Mouse (Mus musculus) MEL (cell line): ENCODE results near the gene Upp2. TPM values are rescaled to one million over a fixed set of nuclear protein-coding genes. Genes with fewer than 3 reads are reported as not detected.
A peak's percentile ranks its signal among the peaks of the same experiment; 100 is the strongest.

Source experiments
- DNase-seq: peaks from one replicate; pipeline ENCODE4 v3.0.0; 2011; ENCODE audit warnings: low read depth, low spot score
- H3K27ac ChIP-seq: 2 replicates; pipeline ENCODE4 v1.5.1; 2012; ENCODE audit warnings: low read depth, mild to moderate bottlenecking, control low read depth, low read length, moderate library complexity; ENCODE audit not compliant: control insufficient read depth
- H3K27me3 ChIP-seq, 2 experiments: fragments of 150-350 bp in 1 of 2; sonication (generic) in 1 of 2; 2 replicates each; pipeline ENCODE4 v1.6.1; 2012; ENCODE audit warnings: low read length in 2 of 2, mild to moderate bottlenecking in 2 of 2, improper control_type of control experiment in 1 of 2, moderate library complexity in 1 of 2; ENCODE audit not compliant: insufficient read depth in 2 of 2, control insufficient read depth in 1 of 2
- H3K36me3 ChIP-seq, 2 experiments: 2 replicates each; pipeline ENCODE4 v1.6.1; 2012 to 2014; ENCODE audit warnings: low read length in 2 of 2, improper control_type of control experiment in 1 of 2, inconsistent platforms in 1 of 2, mild to moderate bottlenecking in 1 of 2; ENCODE audit not compliant: insufficient read depth in 2 of 2, control insufficient read depth in 1 of 2
- H3K4me1 ChIP-seq, 2 experiments: fragments of 150-350 bp in 1 of 2; sonication (generic) in 1 of 2; 2 replicates each; pipeline ENCODE4 v1.6.1; 2012; ENCODE audit warnings: low read length in 2 of 2, improper control_type of control experiment in 1 of 2, mild to moderate bottlenecking in 1 of 2; ENCODE audit not compliant: insufficient read depth in 2 of 2, control insufficient read depth in 1 of 2
- H3K4me3 ChIP-seq, 2 experiments: fragments of 150-350 bp in 1 of 2; sonication (generic) in 1 of 2; 2 replicates each; pipeline ENCODE4 v1.5.1; 2012; ENCODE audit warnings: low read depth in 2 of 2, low read length in 2 of 2, mild to moderate bottlenecking in 2 of 2, moderate library complexity in 2 of 2, control low read depth in 1 of 2, improper control_type of control experiment in 1 of 2; ENCODE audit not compliant: control insufficient read depth in 1 of 2, insufficient read depth in 1 of 2
- H3K79me2 ChIP-seq: 2 replicates; pipeline ENCODE4 v1.6.1; 2012; ENCODE audit warnings: mild to moderate bottlenecking, low read length, moderate library complexity; ENCODE audit not compliant: control insufficient read depth, poor library complexity, insufficient read depth
- H3K9ac ChIP-seq: 2 replicates; pipeline ENCODE4 v1.6.1; 2012; ENCODE audit warnings: low read depth, mild to moderate bottlenecking, control low read depth, low read length, moderate library complexity; ENCODE audit not compliant: control insufficient read depth, poor library complexity, severe bottlenecking
- H3K9me3 ChIP-seq: fragments of 150-350 bp; sonication (generic); replicated peaks from 2 replicates; pipeline ENCODE4 v1.6.1; 2012; ENCODE audit warnings: mild to moderate bottlenecking, low read length, improper control_type of control experiment, moderate library complexity; ENCODE audit not compliant: insufficient read depth
- CHD1 ChIP-seq: IDR thresholded peaks from 2 replicates; pipeline ENCODE4 v1.6.1; 2012; ENCODE audit warnings: low read depth, mild to moderate bottlenecking, inconsistent platforms, low read length, improper control_type of control experiment
- CHD2 ChIP-seq: IDR thresholded peaks from 2 replicates; pipeline ENCODE4 v1.6.1; 2011; ENCODE audit warnings: low read length, improper control_type of control experiment
- CTCF ChIP-seq, 3 experiments: IDR thresholded peaks in 2 of 3; conservative IDR thresholded peaks in 1 of 3; 2 replicates each; pipeline ENCODE4 v1.5.1; 2011 to 2012; ENCODE audit warnings: low read length in 3 of 3, low read depth in 2 of 3, mild to moderate bottlenecking in 2 of 3, improper control_type of control experiment in 1 of 3, inconsistent platforms in 1 of 3, mixed read lengths in 1 of 3, moderate library complexity in 1 of 3; ENCODE audit not compliant: control insufficient read depth in 1 of 3, insufficient read depth in 1 of 3, poor library complexity in 1 of 3, severe bottlenecking in 1 of 3
- EP300 ChIP-seq, 2 experiments: IDR thresholded peaks; 2 replicates each; pipeline ENCODE4 v1.6.1; 2011; ENCODE audit warnings: improper control_type of control experiment in 2 of 2, low read length in 2 of 2, low read depth in 1 of 2, mild to moderate bottlenecking in 1 of 2
- HCFC1 ChIP-seq: IDR thresholded peaks from 2 replicates; pipeline ENCODE4 v1.6.1; 2012; ENCODE audit warnings: low read depth, mild to moderate bottlenecking, inconsistent platforms, low read length, improper control_type of control experiment, moderate library complexity
- MAFK ChIP-seq: IDR thresholded peaks from 2 replicates; pipeline ENCODE4 v1.6.1; 2011; ENCODE audit warnings: low read depth, mild to moderate bottlenecking, low read length, improper control_type of control experiment, borderline replicate concordance
- MAX ChIP-seq: IDR thresholded peaks from 2 replicates; pipeline ENCODE4 v1.6.1; 2011; ENCODE audit warnings: low read length, improper control_type of control experiment
- MXI1 ChIP-seq: IDR thresholded peaks from 2 replicates; pipeline ENCODE4 v1.6.1; 2011; ENCODE audit warnings: mild to moderate bottlenecking, low read depth, low read length, improper control_type of control experiment
- NRF1 ChIP-seq: IDR thresholded peaks from 2 replicates; pipeline ENCODE4 v1.6.1; 2014; ENCODE audit warnings: low read depth, mild to moderate bottlenecking, inconsistent platforms, low read length, improper control_type of control experiment, moderate library complexity; ENCODE audit not compliant: poor library complexity, insufficient read depth, severe bottlenecking
- POLR2AphosphoS2 ChIP-seq: IDR thresholded peaks from 2 replicates; pipeline ENCODE4 v1.6.1; 2011; ENCODE audit warnings: low read length, improper control_type of control experiment
- RCOR1 ChIP-seq: IDR thresholded peaks from 2 replicates; pipeline ENCODE4 v1.6.1; 2012; ENCODE audit warnings: low read depth, mild to moderate bottlenecking, inconsistent platforms, low read length, improper control_type of control experiment
- ZKSCAN1 ChIP-seq: IDR thresholded peaks from 2 replicates; pipeline ENCODE4 v1.6.1; 2012; ENCODE audit warnings: low read depth, mild to moderate bottlenecking, inconsistent platforms, low read length, improper control_type of control experiment, moderate library complexity
- polyA plus RNA-seq, 2 experiments: library from polyadenylated mRNA; stranded (reverse) in 1 of 2; unstranded in 1 of 2; fragments of >175 nt in 1 of 2; fragments of >200 nt in 1 of 2; gene quantifications; 2 replicates each; pipeline versions ENCODE4 v1.2.1 to v1.2.4; 2012; ENCODE audit warnings: low replicate concordance in 2 of 2, low read depth in 1 of 2; ENCODE audit not compliant: insufficient read length in 2 of 2, insufficient read depth in 1 of 2, missing spikeins in 1 of 2
- total RNA-seq: library from RNA; depleted of rRNA; stranded (reverse); fragments of 300-350 nt; gene quantifications from 2 replicates; pipeline ENCODE4 v1.2.3, GENCODE M21; 2012

The Upp2 gene
- total and polyA plus RNA-seq, 3 experiments, result not detected

DNA sequence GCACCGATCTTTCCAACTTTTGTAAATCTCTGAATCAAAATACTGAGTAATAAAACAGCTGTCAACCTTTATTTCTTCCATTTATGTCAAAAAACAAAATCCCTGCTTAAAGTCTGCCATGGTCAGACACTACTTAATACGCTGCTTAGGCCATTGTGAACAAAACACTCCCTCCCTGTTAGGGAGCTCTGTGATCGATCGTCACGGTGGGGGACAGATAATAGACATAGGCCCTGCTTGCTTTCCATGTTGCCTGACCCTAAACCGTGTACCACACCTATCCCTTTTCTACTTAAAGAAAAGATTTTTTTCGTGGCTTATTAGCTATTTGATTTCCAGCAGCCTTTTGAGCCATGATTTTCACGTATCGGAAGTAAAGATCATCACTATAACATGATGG, 95.6 kb downstream of the Upp2 start:
- H3K4me3 ChIP-seq, result no peak overlapping the region
- H3K79me2 ChIP-seq, result no peaks in the 10 kb centered on the region
- no peaks in the 10 kb centered on the region for H3K36me3 ChIP-seq
- no peak for TF ChIP-seq ZKSCAN1
- no peak for TF ChIP-seq RCOR1
- TF ChIP-seq MXI1, result no peak
- no peak for TF ChIP-seq NRF1
- TF ChIP-seq CHD2, result no peak
- no peak for TF ChIP-seq CTCF (IDR thresholded peaks at IDR 0.05 in 2 of 3, conservative IDR thresholded peaks at IDR 0.05 in 1 of 3; ENCODE audit: control insufficient read depth in 1 of 3, insufficient read depth in 1 of 3, low read depth in 2 of 3, low read length in 3 of 3, poor library complexity in 1 of 3, severe bottlenecking in 1 of 3)
- TF ChIP-seq POLR2AphosphoS2, result no peak
- TF ChIP-seq HCFC1, result no peak
- TF ChIP-seq CHD1, result no peak
- TF ChIP-seq MAFK, result no peak
- TF ChIP-seq MAX, result no peak
- TF ChIP-seq, all 39 proteins: peak for 0
- Histone ChIP-seq H3K27ac (no peak overlapping the region), H3K9ac (no peak overlapping the region), H3K27me3 (no peaks in the 10 kb centered on the region), H3K4me1 (no peaks in the 10 kb centered on the region), H3K9me3 (no peaks in the 10 kb centered on the region)
- DNase-seq, result no peak

DNA sequence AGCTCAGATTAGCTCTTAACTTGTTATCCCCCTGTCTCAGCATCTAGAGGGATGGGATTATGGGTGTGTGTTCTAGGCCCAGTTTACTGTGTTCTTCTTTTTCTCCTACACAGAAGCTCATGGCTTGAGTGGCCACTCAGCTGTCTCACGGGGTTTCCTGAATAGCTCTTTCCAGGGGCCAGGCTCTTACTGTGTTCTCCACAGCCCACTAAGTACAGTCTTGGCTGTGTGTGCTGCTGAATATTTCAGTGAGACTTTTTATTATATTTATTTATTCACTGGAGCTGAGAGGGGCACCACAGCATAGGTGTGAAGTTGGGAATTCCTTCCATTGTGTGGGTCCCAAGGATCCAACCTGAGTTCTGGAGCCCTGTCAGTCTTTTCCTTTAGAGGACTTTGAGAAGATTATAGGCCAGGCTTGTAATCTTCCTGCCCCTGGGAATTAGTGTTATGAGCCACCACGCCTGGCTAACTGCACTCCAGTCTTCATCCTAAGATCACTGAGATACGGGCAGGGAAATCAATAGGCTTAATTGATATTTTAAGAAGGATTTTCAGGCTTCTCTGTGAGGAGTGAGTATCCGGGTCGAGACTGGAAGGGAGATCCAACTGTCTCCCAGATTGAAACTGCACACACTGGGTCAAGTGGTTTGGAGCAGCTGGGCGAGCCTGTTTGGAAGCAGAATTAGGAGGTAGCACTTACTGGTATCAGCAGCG, 96.5 kb downstream of the Upp2 start:
- no peaks in the 10 kb centered on the region for H3K9me3 ChIP-seq
- H3K27me3 ChIP-seq, result no peaks in the 10 kb centered on the region
- TF ChIP-seq EP300 (IDR thresholded peaks at IDR 0.05; ENCODE audit: low read depth in 1 of 2, low read length in 2 of 2), result no peak
- no peaks in the 10 kb centered on the region for H3K79me2 ChIP-seq
- no peak for DNase-seq
- no peaks in the 10 kb centered on the region for H3K4me1 ChIP-seq
- H3K27ac ChIP-seq, result no peak overlapping the region
- H3K9ac ChIP-seq, result no peak overlapping the region
- H3K4me3 ChIP-seq, result no peak overlapping the region
- H3K36me3 ChIP-seq, result no peaks in the 10 kb centered on the region

GRCm38 (mm10) chr2:58665081-58665814, 98.2 kb downstream of the Upp2 start:
- peak; percentile 27 to 38 (median 29); a peak in 4 of 6 replicates for TF ChIP-seq CTCF (IDR thresholded peaks at IDR 0.05 in 2 of 3, conservative IDR thresholded peaks at IDR 0.05 in 1 of 3; ENCODE audit: control insufficient read depth in 1 of 3, insufficient read depth in 1 of 3, low read depth in 2 of 3, low read length in 3 of 3, poor library complexity in 1 of 3, severe bottlenecking in 1 of 3)
- no peak for TF ChIP-seq RCOR1
- Histone ChIP-seq H3K9me3 (no peaks in the 10 kb centered on the region), H3K27me3 (no peaks in the 10 kb centered on the region), H3K4me1 (no peaks in the 10 kb centered on the region), H3K36me3 (no peaks in the 10 kb centered on the region), H3K79me2 (no peaks in the 10 kb centered on the region), H3K9ac (no peak overlapping the region), H3K27ac (no peak overlapping the region), H3K4me3 (no peak overlapping the region)
- peak; percentile 16 for DNase-seq
